Mouse (Mus musculus) liver, embryonic 14.5 days (tissue): ENCODE measurements around the gene Rbm4.

Experiments
- CTCF ChIP-seq: IDR thresholded peaks from 2 replicates; pipeline ENCODE4 v1.5.1; 2016; ENCODE audit warnings: antibody characterized with exemption, low read depth, control low read depth
- EP300 ChIP-seq: IDR thresholded peaks from 2 replicates; pipeline ENCODE4 v1.6.1; 2016; ENCODE audit warnings: antibody characterized with exemption, low read depth

DNA sequence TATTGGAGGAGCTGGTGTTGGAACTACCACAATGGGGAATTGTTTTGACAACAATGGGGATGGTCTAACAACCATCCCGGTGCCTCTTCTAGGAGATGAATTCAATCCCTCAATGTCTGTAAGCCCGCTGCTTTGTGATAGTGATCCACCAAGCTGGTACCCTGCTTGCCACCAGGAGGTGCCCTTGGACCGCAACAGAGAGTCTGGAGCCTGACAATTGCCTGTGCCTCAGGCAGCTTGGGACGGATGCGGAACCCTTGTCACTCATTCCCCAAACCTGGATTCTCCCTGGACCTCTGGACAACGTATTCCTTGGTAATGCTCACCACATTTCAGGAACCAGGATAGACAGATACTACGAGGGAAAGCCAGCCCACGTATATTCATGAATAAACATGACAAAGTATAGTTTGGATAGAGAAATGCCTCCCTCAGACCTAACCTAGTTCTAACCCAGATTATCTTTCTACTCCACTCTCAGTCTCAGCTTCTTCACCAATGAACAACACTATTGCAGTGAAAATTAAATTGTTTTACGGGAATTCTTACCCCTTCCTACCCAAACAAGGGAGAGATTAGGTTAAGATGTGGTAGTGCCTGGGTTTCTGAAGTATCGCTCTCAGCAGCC is 38.0 kb downstream of the Rbm4 start:
- TF ChIP-seq CTCF (peak; percentile 99), EP300 (no peak)
